Mouse (Mus musculus): ENCODE results near the gene Tmem131. TPM values are rescaled to one million over a fixed set of nuclear protein-coding genes. Genes with fewer than 3 reads are reported as not detected.
"Not testable (repeated sequence)": the region's sequence is repeated elsewhere in the genome, so short reads cannot be mapped to it uniquely, and the experiment has no call there.

The Tmem131 gene
- polyA plus RNA-seq, 1 experiment from 2014 or later, result 19.9 TPM

DNA sequence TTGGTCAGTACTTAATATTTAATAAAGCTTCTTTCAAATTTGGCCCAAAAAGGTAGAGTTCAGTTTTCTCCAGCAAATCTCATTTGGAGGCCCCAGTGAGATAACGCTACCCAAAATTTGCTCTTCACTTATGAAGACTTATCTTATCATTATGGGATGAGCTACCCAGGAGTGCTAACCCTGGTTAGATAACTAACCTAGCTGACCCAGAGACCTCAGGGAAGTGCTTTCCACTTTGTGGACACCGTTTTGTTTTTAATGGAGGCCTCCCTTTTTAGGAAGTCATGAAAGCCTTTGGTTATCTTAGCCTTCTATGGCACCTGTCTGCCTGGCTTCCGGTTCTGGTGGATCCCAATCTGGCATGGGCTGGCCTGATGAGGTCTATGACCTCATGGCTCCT is 49.3 kb downstream of the Tmem131 start:
- Histone ChIP-seq H3K4me2 (replicated peaks) (no peak overlapping the region), H3K4me3 (no peak overlapping the region), H3K36me3 (no peaks in the 10 kb centered on the region), H3K27ac (no peak overlapping the region), H3K9ac (no peak overlapping the region), H3K4me1 (no peaks in the 10 kb centered on the region), H3K9me3 (no peaks in the 10 kb centered on the region), H3K27me3 (no peaks in the 10 kb centered on the region)
- no peak for ATAC-seq (ENCODE audit: insufficient number of reproducible peaks, insufficient read depth, low FRiP score, low TSS enrichment)
- 90% methylated on average over 3 of the region's 3 CpGs for WGBS

DNA sequence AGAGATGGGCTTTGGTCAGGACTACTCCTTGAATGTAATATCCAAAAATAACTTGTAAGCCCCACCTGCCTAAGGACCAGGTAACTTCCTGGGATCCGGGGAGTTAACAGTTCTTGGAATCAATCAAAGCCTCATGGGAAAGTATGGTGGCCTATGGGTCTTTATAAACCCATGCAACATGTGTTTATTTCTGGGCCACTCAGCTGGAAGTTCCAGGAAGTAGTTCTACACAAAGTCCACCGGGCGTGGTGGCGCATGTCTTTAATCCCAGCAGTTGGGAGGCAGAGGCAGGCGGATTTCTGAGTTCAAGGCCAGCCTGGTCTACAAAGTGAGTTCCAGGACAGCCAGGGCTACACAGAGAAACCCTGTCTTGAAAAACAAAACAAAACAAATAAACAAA is 49.7 kb downstream of the Tmem131 start:
- WGBS, result 93% methylated on average over 5 of the region's 5 CpGs
- not testable (repeated sequence) for H3K9ac ChIP-seq; ATAC-seq (ENCODE audit: insufficient number of reproducible peaks, insufficient read depth, low FRiP score, low TSS enrichment)

DNA sequence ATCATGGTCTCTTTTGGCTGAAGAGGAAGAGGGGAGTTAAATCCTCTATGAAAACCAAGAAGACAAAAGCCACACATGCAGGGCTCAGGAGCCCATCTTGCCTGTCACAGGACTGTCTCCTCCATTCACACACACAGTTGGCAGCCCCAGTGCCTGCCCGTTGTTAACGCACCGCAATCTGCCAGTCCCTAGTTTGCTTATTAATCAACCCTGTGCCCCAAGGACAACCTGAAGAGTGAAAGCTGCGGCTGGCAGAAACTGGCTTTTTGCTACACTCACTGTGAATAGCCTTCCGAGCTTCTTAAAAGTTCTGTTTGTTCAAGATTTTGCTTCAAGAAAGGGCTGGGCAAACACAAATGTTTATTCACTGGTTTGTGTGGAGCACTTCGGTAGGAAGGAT is 50.3 kb downstream of the Tmem131 start:
- 87% methylated on average over 6 of the region's 6 CpGs for WGBS
- no peak overlapping the region for H3K9ac ChIP-seq
- no peak overlapping the region for H3K4me2 ChIP-seq (replicated peaks)
- ATAC-seq (ENCODE audit: insufficient number of reproducible peaks, insufficient read depth, low FRiP score, low TSS enrichment), result no peak
- no peaks in the 10 kb centered on the region for H3K36me3 ChIP-seq
- no peak overlapping the region for H3K4me3 ChIP-seq
- no peaks in the 10 kb centered on the region for H3K4me1 ChIP-seq
- no peaks in the 10 kb centered on the region for H3K27me3 ChIP-seq
- H3K9me3 ChIP-seq, result no peaks in the 10 kb centered on the region
- H3K27ac ChIP-seq, result no peak overlapping the region

More for the DNA sequence above, 49.7 kb downstream of the Tmem131 start:
- not testable (repeated sequence) for H3K4me3 ChIP-seq; H3K4me2 ChIP-seq (replicated peaks); H3K27me3 ChIP-seq; H3K27ac ChIP-seq; H3K36me3 ChIP-seq; H3K9me3 ChIP-seq; H3K4me1 ChIP-seq

DNA sequence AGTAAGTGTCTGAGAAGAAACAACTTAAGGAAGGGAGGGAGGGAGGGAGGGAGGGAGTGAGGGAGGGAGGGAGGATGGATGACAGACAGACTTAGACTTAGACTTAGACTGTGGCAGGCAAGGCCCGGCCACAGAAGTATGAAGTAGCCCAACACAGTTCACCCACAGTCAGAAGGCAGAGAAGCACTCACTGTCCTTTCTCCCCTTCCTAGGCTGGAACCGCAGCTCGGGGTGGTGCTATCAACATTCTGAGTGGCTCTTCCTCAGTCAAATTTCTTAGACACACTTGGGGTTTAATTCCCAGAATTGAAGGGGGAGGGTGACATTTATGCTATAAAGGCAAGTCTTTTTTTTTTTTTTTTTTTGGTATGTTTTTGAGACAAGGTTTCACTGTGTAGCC is 51.0 kb downstream of the Tmem131 start:
- WGBS, result 79% methylated on average over 3 of the region's 3 CpGs
- Histone ChIP-seq H3K27me3 (no peaks in the 10 kb centered on the region), H3K4me3 (no peak overlapping the region), H3K4me1 (no peaks in the 10 kb centered on the region), H3K9me3 (no peaks in the 10 kb centered on the region), H3K4me2 (replicated peaks) (no peak overlapping the region), H3K27ac (no peak overlapping the region), H3K9ac (no peak overlapping the region), H3K36me3 (no peaks in the 10 kb centered on the region)
- no peak for ATAC-seq (ENCODE audit: insufficient number of reproducible peaks, insufficient read depth, low FRiP score, low TSS enrichment)

DNA sequence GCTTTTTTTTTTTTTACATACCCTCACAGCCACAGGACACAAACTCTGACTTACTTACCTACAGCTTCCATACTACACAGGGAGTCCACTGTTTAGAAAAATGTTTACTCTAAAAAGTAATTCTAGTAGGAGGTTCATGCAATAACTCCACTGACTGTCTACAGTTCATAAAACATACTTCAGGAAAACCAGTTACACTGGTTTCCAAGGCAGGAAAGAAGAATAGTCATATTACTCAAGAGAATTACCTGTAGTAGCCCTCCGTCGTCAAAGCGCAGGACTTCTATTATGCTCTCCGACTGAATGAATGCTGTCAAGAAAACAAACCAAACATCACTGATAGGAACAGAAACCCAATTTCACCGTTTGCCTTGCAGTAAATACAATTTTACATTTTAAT is 54.5 kb downstream of the Tmem131 start:
- 81% methylated on average over 5 of the region's 5 CpGs for WGBS
- Histone ChIP-seq H3K36me3 (peaks cover 7% of the 10 kb centered on the region; the same call in 1 of the 2 replicates), H3K27me3 (no peaks in the 10 kb centered on the region), H3K4me2 (replicated peaks) (no peak overlapping the region), H3K9ac (no peak overlapping the region), H3K9me3 (no peaks in the 10 kb centered on the region), H3K27ac (no peak overlapping the region), H3K4me3 (no peak overlapping the region), H3K4me1 (peaks cover 10% of the 10 kb centered on the region)
- no peak for ATAC-seq (ENCODE audit: insufficient number of reproducible peaks, insufficient read depth, low FRiP score, low TSS enrichment)

DNA sequence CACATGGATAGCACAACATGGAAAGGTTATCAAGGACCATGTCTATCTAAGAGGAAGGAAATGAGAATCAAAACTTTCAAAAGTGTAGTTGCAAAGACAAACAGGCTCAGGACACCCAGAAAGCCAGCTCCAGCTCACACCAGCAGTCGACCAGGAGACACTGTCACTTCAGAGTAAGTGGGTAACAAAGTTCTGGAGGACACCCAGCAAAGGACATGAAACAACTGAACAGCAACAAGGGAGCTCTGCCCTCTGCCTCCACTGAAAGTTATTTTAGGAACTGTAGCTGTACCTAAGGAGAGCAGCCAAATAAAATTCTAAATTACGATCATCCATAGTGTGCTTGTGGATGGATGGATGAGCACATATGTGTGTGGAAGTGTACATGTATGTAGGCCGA is 56.3 kb downstream of the Tmem131 start:
- H3K27ac ChIP-seq, result no peak overlapping the region
- H3K9ac ChIP-seq, result no peak overlapping the region
- no peaks in the 10 kb centered on the region for H3K27me3 ChIP-seq
- no peak overlapping the region for H3K4me3 ChIP-seq
- peaks cover 7% of the 10 kb centered on the region; the same call in 1 of the 2 replicates for H3K36me3 ChIP-seq
- no peak for ATAC-seq (ENCODE audit: insufficient number of reproducible peaks, insufficient read depth, low FRiP score, low TSS enrichment)
- peaks cover 16% of the 10 kb centered on the region for H3K4me1 ChIP-seq
- no peak overlapping the region for H3K4me2 ChIP-seq (replicated peaks)
- WGBS, result 93% methylated on average over 3 of the region's 3 CpGs
- H3K9me3 ChIP-seq, result no peaks in the 10 kb centered on the region

DNA sequence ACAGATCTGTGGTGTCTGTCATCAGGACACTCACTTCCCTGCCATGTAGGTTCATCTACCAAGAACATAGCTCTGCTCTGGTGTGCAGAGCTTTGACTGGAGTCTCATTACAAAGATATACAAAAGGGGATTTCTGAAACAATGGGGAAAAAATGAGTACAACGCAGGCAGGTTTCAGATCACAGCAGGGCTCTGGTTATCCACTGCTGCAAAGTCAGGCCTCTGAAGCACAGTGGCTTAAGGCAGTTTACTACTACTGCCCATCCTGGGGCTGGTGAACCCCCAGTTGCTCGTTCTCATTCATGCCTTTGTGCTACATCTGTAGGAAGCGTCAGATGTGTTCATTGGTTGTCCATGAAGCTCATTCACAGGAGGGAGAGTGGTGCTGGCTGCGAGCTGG is 57.0 kb downstream of the Tmem131 start:
- no peak overlapping the region for H3K4me2 ChIP-seq (replicated peaks)
- H3K4me1 ChIP-seq, result peaks cover 16% of the 10 kb centered on the region
- 84% methylated on average over 4 of the region's 4 CpGs for WGBS
- no peak overlapping the region for H3K9ac ChIP-seq
- peaks cover 7% of the 10 kb centered on the region; the same call in 1 of the 2 replicates for H3K36me3 ChIP-seq
- H3K4me3 ChIP-seq, result no peak overlapping the region
- H3K27me3 ChIP-seq, result no peaks in the 10 kb centered on the region
- no peak overlapping the region for H3K27ac ChIP-seq
- no peaks in the 10 kb centered on the region for H3K9me3 ChIP-seq
- ATAC-seq (ENCODE audit: insufficient number of reproducible peaks, insufficient read depth, low FRiP score, low TSS enrichment), result no peak

DNA sequence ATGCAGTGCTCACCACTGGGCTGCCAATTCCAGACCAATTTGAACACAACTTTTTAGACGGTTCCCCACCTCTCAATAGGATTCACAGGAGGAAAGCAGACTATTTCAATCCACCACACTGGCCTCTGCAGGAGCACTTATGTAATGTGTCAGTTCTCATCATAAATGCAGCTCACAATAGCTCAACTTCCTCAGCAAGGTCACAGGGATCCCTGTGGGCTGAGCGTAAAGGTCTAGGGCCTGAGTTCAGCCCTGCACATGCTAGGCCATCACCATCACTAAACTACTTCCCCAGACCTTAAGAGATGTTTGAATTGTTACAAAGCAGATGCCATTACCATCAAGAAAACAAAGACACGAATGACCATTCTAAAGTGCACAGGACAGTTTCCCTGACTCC is 58.9 kb downstream of the Tmem131 start:
- Histone ChIP-seq H3K4me3 (no peak overlapping the region), H3K4me2 (replicated peaks) (no peak overlapping the region), H3K36me3 (peaks cover 17% of the 10 kb centered on the region; the same call in 1 of the 2 replicates), H3K9me3 (no peaks in the 10 kb centered on the region), H3K9ac (no peak overlapping the region), H3K27ac (no peak overlapping the region), H3K4me1 (peaks cover 16% of the 10 kb centered on the region), H3K27me3 (no peaks in the 10 kb centered on the region)
- no peak for ATAC-seq (ENCODE audit: insufficient number of reproducible peaks, insufficient read depth, low FRiP score, low TSS enrichment)
- 77% methylated on average over 3 of the region's 3 CpGs for WGBS

DNA sequence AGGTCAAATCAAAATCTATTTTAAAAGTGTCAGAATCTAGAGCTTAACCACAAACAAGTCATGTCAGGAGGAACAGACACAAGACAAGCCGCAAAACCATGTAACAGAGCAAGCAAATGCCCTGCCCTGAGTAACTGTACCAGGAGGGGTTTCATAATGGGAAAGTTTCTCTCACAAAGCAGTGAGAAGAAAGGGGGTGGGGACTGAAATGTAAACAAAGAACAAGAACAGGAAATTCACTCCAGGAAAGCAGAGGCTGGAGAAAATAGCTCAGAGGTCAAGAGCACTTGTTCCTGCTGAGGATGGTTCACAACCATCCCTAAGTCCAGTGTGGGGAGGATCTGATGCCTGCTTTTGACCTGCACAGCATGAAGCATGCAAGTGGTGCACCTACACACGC is 59.7 kb downstream of the Tmem131 start:
- H3K4me2 ChIP-seq (replicated peaks), result no peak overlapping the region
- H3K36me3 ChIP-seq, result peaks cover 17% of the 10 kb centered on the region; the same call in 1 of the 2 replicates
- H3K4me1 ChIP-seq, result peaks cover 16% of the 10 kb centered on the region
- H3K4me3 ChIP-seq, result no peak overlapping the region
- no peak for ATAC-seq (ENCODE audit: insufficient number of reproducible peaks, insufficient read depth, low FRiP score, low TSS enrichment)
- no peaks in the 10 kb centered on the region for H3K9me3 ChIP-seq
- WGBS, result 67% methylated on average over 2 of the region's 2 CpGs
- H3K27ac ChIP-seq, result no peak overlapping the region
- no peaks in the 10 kb centered on the region for H3K27me3 ChIP-seq
- H3K9ac ChIP-seq, result no peak overlapping the region

DNA sequence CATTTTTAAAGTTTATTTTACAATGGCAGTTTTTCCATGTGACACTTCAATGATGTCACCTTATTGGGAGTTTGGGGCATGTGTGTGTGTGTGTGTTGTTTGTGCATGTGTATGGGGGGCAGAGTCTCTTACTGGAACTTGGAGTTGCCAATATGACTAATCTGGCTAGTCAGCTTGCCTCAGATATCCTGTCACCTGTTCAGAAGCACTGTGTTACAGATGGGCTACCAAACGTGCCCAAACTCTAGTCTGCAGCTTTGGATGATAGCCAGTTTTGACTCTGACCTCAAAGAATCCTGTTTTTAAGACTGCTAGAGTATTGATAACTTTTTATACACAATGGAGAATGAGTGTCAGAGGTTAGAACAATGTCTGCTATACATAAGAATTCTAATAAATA is 64.3 kb downstream of the Tmem131 start:
- H3K9ac ChIP-seq, result no peak overlapping the region
- WGBS, result 64% methylated on average over 1 of the region's 1 CpGs
- no peak overlapping the region for H3K4me2 ChIP-seq (replicated peaks)
- H3K27ac ChIP-seq, result no peak overlapping the region
- no peaks in the 10 kb centered on the region for H3K27me3 ChIP-seq
- H3K4me1 ChIP-seq, result peaks cover 7% of the 10 kb centered on the region
- peaks cover 20% of the 10 kb centered on the region; the same call in 1 of the 2 replicates for H3K36me3 ChIP-seq
- ATAC-seq (ENCODE audit: insufficient number of reproducible peaks, insufficient read depth, low FRiP score, low TSS enrichment), result no peak
- H3K9me3 ChIP-seq, result no peaks in the 10 kb centered on the region
- H3K4me3 ChIP-seq, result no peak overlapping the region

DNA sequence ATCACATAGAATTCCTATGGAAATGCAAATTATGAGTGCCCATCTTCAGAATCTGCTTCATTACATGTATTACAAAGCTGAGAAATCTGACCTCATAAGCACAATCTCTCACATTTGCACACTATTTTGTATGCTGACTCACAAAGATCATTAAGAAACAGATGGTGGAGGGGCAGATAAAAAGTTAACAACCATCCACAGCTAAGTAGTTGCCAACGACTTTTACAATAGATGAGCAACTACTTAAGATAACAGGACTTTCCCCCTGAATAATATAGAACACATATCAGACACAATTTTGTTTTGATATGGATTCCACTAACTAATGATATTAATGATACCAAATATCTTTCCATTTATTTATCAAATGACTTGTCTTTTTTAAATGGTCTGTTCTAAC is 66.3 kb downstream of the Tmem131 start:
- Histone ChIP-seq H3K9me3 (no peaks in the 10 kb centered on the region), H3K4me3 (no peak overlapping the region), H3K27ac (no peak overlapping the region), H3K27me3 (no peaks in the 10 kb centered on the region), H3K36me3 (peaks cover 24% of the 10 kb centered on the region; the same call in 1 of the 2 replicates), H3K4me1 (no peaks in the 10 kb centered on the region), H3K9ac (no peak overlapping the region), H3K4me2 (replicated peaks) (no peak overlapping the region)
- WGBS, result 84% methylated on average over 1 of the region's 1 CpGs
- no peak for ATAC-seq (ENCODE audit: insufficient number of reproducible peaks, insufficient read depth, low FRiP score, low TSS enrichment)

DNA sequence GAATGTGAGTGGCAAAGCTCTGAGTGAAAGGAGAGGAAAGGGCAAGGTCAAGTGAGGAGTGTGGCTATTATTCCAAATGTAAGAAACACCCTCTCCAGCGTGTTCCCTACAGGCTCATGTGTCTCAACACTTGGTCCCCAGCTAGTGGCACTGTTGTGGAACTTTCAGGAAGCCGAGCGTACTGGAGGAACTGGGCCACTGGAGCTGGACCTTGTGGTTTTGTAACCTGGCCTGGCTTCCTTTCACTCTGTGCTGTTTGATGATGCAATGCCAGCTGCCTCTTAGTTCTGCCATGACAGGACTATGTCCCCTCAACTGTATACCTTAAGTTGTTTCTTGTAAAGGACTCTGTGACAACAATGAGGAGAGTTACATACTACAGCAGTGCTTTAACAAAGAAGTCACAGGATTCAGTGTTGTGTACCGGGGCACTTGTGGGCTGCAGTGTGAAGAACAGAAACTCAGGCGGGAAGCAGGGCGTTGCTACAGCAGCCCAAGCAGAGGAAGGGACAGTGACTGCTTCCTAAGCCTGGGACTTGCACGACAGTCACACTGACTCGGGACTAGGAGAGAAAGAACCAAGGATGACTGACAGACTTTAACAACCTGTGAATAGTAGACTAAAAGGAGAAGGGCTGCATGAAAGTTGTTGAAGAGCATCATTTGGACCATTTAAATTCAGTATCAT is 68.4 kb downstream of the Tmem131 start:
- H3K9me3 ChIP-seq, result no peaks in the 10 kb centered on the region
- H3K9ac ChIP-seq, result no peak overlapping the region
- H3K4me1 ChIP-seq, result no peaks in the 10 kb centered on the region
- peaks cover 24% of the 10 kb centered on the region; the same call in 1 of the 2 replicates for H3K36me3 ChIP-seq
- H3K27me3 ChIP-seq, result no peaks in the 10 kb centered on the region
- no peak for ATAC-seq (ENCODE audit: insufficient number of reproducible peaks, insufficient read depth, low FRiP score, low TSS enrichment)
- WGBS, result 82% methylated on average over 8 of the region's 8 CpGs
- no peak overlapping the region for H3K27ac ChIP-seq
- H3K4me2 ChIP-seq (replicated peaks), result no peak overlapping the region
- H3K4me3 ChIP-seq, result no peak overlapping the region

All from embryonic facial prominence, embryonic 12.5 days (tissue).